Mouse (Mus musculus) ES-Bruce4 (cell line): Measurements from ENCODE around the gene Ahdc1. TPM values are rescaled to one million over a fixed set of nuclear protein-coding genes. Genes with fewer than 3 reads are reported as not detected.

Experiments used
- H3K27ac ChIP-seq: 2 replicates; pipeline ENCODE4 v1.5.1; 2012; ENCODE audit warnings: low read length, inconsistent platforms; ENCODE audit not compliant: insufficient read depth
- H3K27me3 ChIP-seq: 2 replicates; pipeline ENCODE4 v1.6.1; 2012; ENCODE audit warnings: mild to moderate bottlenecking, low read length, inconsistent platforms; ENCODE audit not compliant: control insufficient read depth, poor library complexity, insufficient read depth, severe bottlenecking
- H3K36me3 ChIP-seq: 2 replicates; pipeline ENCODE4 v1.6.1; 2012; ENCODE audit warnings: inconsistent platforms, mild to moderate bottlenecking, low read length, moderate library complexity; ENCODE audit not compliant: control insufficient read depth, poor library complexity, insufficient read depth, severe bottlenecking
- H3K4me1 ChIP-seq: one replicate; pipeline ENCODE4 v1.8.1; 2011; ENCODE audit warnings: low read length; ENCODE audit not compliant: control insufficient read depth, insufficient read depth
- H3K4me3 ChIP-seq: 2 replicates; pipeline ENCODE4 v1.5.1; 2011; ENCODE audit warnings: low read depth, mild to moderate bottlenecking, low read length
- H3K9ac ChIP-seq: 2 replicates; pipeline ENCODE4 v1.6.1; 2012; ENCODE audit warnings: low read depth, mild to moderate bottlenecking, inconsistent platforms; ENCODE audit not compliant: poor library complexity, severe bottlenecking
- H3K9me3 ChIP-seq: replicated peaks from 2 replicates; pipeline ENCODE4 v1.6.1; 2012; ENCODE audit warnings: mild to moderate bottlenecking, low read length, inconsistent platforms; ENCODE audit not compliant: control insufficient read depth, poor library complexity, insufficient read depth, severe bottlenecking
- CTCF ChIP-seq: IDR thresholded peaks from one replicate; pipeline ENCODE4 v1.8.1; 2011; ENCODE audit warnings: low read depth, low read length
- EP300 ChIP-seq: IDR thresholded peaks from 2 replicates; pipeline ENCODE4 v1.6.1; 2011; ENCODE audit warnings: low read depth, low read length; ENCODE audit not compliant: insufficient read depth
- POLR2A ChIP-seq: IDR thresholded peaks from one replicate; pipeline ENCODE4 v1.8.1; 2011; ENCODE audit warnings: low read length; ENCODE audit not compliant: insufficient read depth
- polyA plus RNA-seq: library from polyadenylated mRNA; stranded (reverse); fragments of >200 nt; gene quantifications from 2 replicates; pipeline ENCODE4 v1.2.4, GENCODE M21; 2011; ENCODE audit warnings: low read depth; ENCODE audit not compliant: missing spikeins, insufficient read depth, insufficient read length

The Ahdc1 gene
- polyA plus RNA-seq, result 88.2 and 102 TPM in 2 replicates

DNA sequence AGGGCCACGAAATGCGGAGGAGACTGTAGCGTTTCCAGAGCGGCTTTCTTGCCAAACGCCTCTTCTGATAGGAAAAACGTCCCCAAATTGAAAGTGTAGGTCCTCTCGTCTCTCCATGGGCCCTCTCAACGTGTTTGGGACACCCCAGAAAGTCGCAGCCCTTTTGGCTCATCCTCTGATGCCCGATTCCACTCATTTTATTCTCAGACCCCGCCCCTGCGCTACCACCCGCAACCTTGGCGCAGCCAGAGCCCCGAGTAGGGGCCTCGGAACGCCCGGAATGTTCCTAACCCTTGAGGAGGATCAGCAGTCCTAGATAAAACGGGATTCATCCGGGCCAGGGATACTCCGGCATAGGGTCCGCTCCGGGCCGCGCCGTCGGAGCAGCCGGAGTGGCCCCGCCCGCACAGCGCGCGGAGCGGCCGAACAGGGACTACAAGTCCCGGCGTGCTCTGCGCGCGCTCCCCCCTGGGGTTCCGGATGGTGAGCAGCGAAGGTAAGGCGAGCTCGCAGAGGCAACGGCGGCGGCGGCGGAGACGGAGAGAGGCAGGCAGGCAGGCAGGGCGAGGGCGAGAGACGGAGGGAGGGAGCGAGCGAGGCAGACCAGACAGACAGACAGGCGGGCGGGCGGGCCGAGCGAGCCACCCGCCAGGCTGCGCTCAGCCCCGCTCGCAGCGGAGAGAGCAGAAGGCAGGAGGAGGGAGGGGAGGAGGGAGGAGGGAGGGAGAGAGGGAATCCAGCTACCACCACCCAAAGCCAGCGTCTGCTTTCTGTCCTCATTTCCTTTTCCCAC lies at the start of gene Ahdc1:
Ahdc1 (plus strand) TSS at position 233 of the 793 bp plus-strand sequence.
- Histone ChIP-seq H3K9me3 (no peaks in the 10 kb centered on the region), H3K4me1 (peaks cover 9% of the 10 kb centered on the region), H3K9ac (peak within 1 kb of the TSS; percentile 97), H3K36me3 (no peaks in the 10 kb centered on the region), H3K27ac (peak within 1 kb of the TSS; percentile 47), H3K27me3 (no peaks in the 10 kb centered on the region), H3K4me3 (peak within 1 kb of the TSS; percentile 96)
- TF ChIP-seq POLR2A (no peak), CTCF (no peak), EP300 (no peak)

GRCm38 (mm10) chr4:132961866-132962265 lies 49.2 kb upstream of the Ahdc1 start:
- Histone ChIP-seq H3K9ac (no peak overlapping the region), H3K36me3 (no peaks in the 10 kb centered on the region), H3K4me1 (peaks cover 15% of the 10 kb centered on the region), H3K27me3 (no peaks in the 10 kb centered on the region), H3K9me3 (no peaks in the 10 kb centered on the region), H3K27ac (peak overlapping the region; percentile 42), H3K4me3 (no peak overlapping the region)
- no peak for TF ChIP-seq POLR2A
- no peak for TF ChIP-seq CTCF
- TF ChIP-seq EP300, result no peak

DNA sequence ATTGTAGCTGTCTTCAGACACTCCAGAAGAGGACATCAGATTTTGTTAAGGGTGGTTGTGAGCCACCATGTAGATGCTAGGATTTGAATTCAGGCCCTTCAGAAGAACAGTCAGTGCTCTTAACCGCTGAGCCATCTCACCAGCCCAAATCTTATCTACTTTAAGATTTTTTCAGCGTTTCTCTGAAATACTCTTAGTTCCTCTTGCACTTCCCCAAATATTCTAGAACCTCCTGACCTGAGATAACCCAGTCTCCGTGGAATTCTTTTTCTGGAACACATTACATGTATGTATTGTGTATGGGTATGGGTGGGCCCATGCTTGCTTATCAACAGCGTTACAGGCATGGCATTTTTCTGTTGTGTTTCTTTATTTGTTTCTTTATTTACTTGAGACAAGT lies 48.4 kb upstream of the Ahdc1 start:
- no peaks in the 10 kb centered on the region for H3K9me3 ChIP-seq
- H3K27ac ChIP-seq, result no peak overlapping the region
- H3K4me1 ChIP-seq, result peaks cover 15% of the 10 kb centered on the region
- H3K36me3 ChIP-seq, result no peaks in the 10 kb centered on the region
- no peak overlapping the region for H3K4me3 ChIP-seq
- H3K27me3 ChIP-seq, result no peaks in the 10 kb centered on the region
- H3K9ac ChIP-seq, result no peak overlapping the region
- TF ChIP-seq EP300, result no peak
- TF ChIP-seq CTCF, result no peak
- TF ChIP-seq POLR2A, result no peak

- H3K9me3 ChIP-seq, result no peaks in the 10 kb centered on the region
- no peaks in the 10 kb centered on the region for H3K27me3 ChIP-seq
- TF ChIP-seq CTCF, result no peak
- no peak for TF ChIP-seq POLR2A
- no peak for TF ChIP-seq EP300
- no peak overlapping the region for H3K27ac ChIP-seq
- H3K4me3 ChIP-seq, result no peak overlapping the region
- peaks cover 15% of the 10 kb centered on the region for H3K4me1 ChIP-seq
- H3K9ac ChIP-seq, result no peak overlapping the region
- H3K36me3 ChIP-seq, result no peaks in the 10 kb centered on the region
Measured at GRCm38 (mm10) chr4:132963436-132963835, 47.6 kb upstream of the Ahdc1 start.

GRCm38 (mm10) chr4:132964064-132964463 lies 47.0 kb upstream of the Ahdc1 start:
- Histone ChIP-seq H3K9ac (no peak overlapping the region), H3K27ac (no peak overlapping the region), H3K9me3 (no peaks in the 10 kb centered on the region), H3K4me3 (no peak overlapping the region), H3K36me3 (no peaks in the 10 kb centered on the region), H3K27me3 (no peaks in the 10 kb centered on the region), H3K4me1 (peaks cover 15% of the 10 kb centered on the region)
- no peak for TF ChIP-seq EP300
- no peak for TF ChIP-seq CTCF
- TF ChIP-seq POLR2A, result no peak

DNA sequence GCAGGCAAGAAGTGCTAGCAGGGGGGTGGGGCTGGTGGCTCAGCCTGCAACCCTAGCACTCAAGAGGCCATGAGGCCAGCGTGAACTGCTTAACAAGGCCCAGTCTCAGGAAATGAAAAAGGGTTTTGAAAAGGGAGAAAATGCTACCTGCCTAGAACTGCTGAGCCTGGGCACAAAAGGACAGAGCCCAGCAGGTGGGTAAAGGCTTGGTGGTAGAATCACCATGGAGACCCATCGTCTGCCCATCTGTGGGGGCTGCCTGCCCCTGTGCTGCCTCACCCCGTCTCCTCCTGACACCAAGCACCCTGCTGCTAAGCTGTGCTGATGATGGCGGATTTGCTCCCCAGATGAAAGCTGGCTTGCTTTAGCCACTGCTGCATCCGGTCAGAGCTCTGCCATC lies 46.6 kb upstream of the Ahdc1 start:
- H3K9ac ChIP-seq, result no peak overlapping the region
- no peak overlapping the region for H3K27ac ChIP-seq

More for the DNA sequence above, 46.6 kb upstream of the Ahdc1 start:
- no peaks in the 10 kb centered on the region for H3K27me3 ChIP-seq
- H3K4me1 ChIP-seq, result peaks cover 15% of the 10 kb centered on the region
- H3K9me3 ChIP-seq, result no peaks in the 10 kb centered on the region
- TF ChIP-seq POLR2A, result no peak
- no peak for TF ChIP-seq CTCF
- TF ChIP-seq EP300, result no peak
- no peaks in the 10 kb centered on the region for H3K36me3 ChIP-seq
- H3K4me3 ChIP-seq, result no peak overlapping the region
